Mouse (Mus musculus) stomach, embryonic 16.5 days (tissue): ENCODE measurements around the gene Aifm2. TPM values are rescaled to one million over a fixed set of nuclear protein-coding genes. Genes with fewer than 3 reads are reported as not detected.

Experiments
- ATAC-seq: fragments of 200-750 bp; cut with Nextera tagmentation; 2 replicates; pipeline ENCODE4 v1.8.0; 2017; ENCODE audit warnings: moderate number of reproducible peaks, moderate TSS enrichment; ENCODE audit not compliant: insufficient read depth, low FRiP score
- H3K27ac ChIP-seq: fragments of 300-500 bp; sonication (generic); 2 replicates; pipeline ENCODE4 v1.5.1; 2014; ENCODE audit warnings: low read length
- H3K27me3 ChIP-seq: fragments of 300-500 bp; sonication (generic); 2 replicates; pipeline ENCODE4 v1.6.1; 2014; ENCODE audit warnings: low read length, control low read depth, mixed read lengths; ENCODE audit not compliant: control insufficient read depth, insufficient read depth
- H3K36me3 ChIP-seq: fragments of 300-500 bp; sonication (generic); 2 replicates; pipeline ENCODE4 v1.6.1; 2014; ENCODE audit warnings: low read length; ENCODE audit not compliant: control insufficient read depth, insufficient read depth
- H3K4me1 ChIP-seq: fragments of 300-500 bp; sonication (generic); 2 replicates; pipeline ENCODE4 v1.6.1; 2014; ENCODE audit warnings: low read length, control low read depth, mixed read lengths; ENCODE audit not compliant: control insufficient read depth, insufficient read depth
- H3K4me2 ChIP-seq: fragments of 300-500 bp; sonication (generic); 2 replicates; pipeline ENCODE4 v1.6.1; 2014; ENCODE audit warnings: low read depth, low read length, mixed read lengths
- H3K4me3 ChIP-seq: fragments of 300-500 bp; sonication (generic); replicated peaks from 2 replicates; pipeline ENCODE4 v1.5.1; 2014; ENCODE audit warnings: mild to moderate bottlenecking, low read length
- H3K9ac ChIP-seq: fragments of 300-500 bp; sonication (generic); 2 replicates; pipeline ENCODE4 v1.6.1; 2014; ENCODE audit warnings: low read length
- H3K9me3 ChIP-seq: fragments of 300-500 bp; sonication (generic); replicated peaks from 2 replicates; pipeline ENCODE4 v1.6.1; 2016; ENCODE audit warnings: low read length, control low read depth; ENCODE audit not compliant: control insufficient read depth
- WGBS: fragments of 180-500 bp; shearing (Covaris S2); extraction: QIAGEN DNeasy Blood & Tissue Kit; methylation state at CpG from one replicate; pipeline ENCODE4 v1.1.7; 2014; 5-methylcytosine and 5-hydroxymethylcytosine counted together
- polyA plus RNA-seq: library from polyadenylated mRNA; unstranded; fragments of >200 nt; fragmentation: Nextera tagmentation; extraction: Ambion mirVana; gene quantifications from 2 replicates; pipeline ENCODE4 v1.2.1, GENCODE M21; 2015

Gene Aifm2
- polyA plus RNA-seq, 1 experiment from 2014 or later, result 16.0 TPM

DNA sequence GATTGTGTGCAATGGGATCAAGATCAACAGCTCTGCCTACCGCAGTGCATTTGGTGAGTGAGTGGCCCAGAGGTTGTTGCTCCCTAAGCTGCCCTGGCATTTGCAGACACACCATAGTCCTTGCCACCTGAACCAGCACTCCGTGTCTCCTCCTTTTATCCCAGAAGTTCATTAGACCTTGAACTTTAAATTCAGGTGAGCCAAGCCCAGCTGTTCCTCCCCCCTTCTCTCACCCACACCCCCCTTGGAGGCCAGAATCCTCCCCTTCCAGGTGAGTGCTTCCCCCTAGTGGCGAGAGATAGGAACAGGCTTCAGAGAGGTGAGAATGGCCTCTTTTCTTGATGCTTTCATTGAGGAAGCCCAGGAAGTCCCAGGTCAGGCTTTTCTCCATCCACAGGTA is 19.3 kb downstream of the Aifm2 start:
- no peak overlapping the region for H3K4me2 ChIP-seq
- H3K4me1 ChIP-seq, result no peaks in the 10 kb centered on the region
- H3K9ac ChIP-seq, result no peak overlapping the region
- H3K9me3 ChIP-seq, result no peaks in the 10 kb centered on the region
- ATAC-seq, result no peak
- H3K36me3 ChIP-seq, result peaks cover 8% of the 10 kb centered on the region; the same call in 1 of the 2 replicates
- no peak overlapping the region for H3K4me3 ChIP-seq
- no peak overlapping the region for H3K27ac ChIP-seq
- 35% methylated on average over 3 of the region's 3 CpGs for WGBS
- no peaks in the 10 kb centered on the region for H3K27me3 ChIP-seq

- H3K9ac ChIP-seq, result no peak overlapping the region
- no peaks in the 10 kb centered on the region for H3K36me3 ChIP-seq
- H3K27me3 ChIP-seq, result no peaks in the 10 kb centered on the region
- H3K27ac ChIP-seq, result no peak overlapping the region
- H3K4me2 ChIP-seq, result no peak overlapping the region
- no peaks in the 10 kb centered on the region for H3K9me3 ChIP-seq
- no peak for ATAC-seq
- 58% methylated on average over 10 of the region's 10 CpGs for WGBS
- H3K4me3 ChIP-seq, result no peak overlapping the region
- no peaks in the 10 kb centered on the region for H3K4me1 ChIP-seq
Measured at GRCm38 (mm10) chr10:61736671-61737078, 21.6 kb downstream of the Aifm2 start.

DNA sequence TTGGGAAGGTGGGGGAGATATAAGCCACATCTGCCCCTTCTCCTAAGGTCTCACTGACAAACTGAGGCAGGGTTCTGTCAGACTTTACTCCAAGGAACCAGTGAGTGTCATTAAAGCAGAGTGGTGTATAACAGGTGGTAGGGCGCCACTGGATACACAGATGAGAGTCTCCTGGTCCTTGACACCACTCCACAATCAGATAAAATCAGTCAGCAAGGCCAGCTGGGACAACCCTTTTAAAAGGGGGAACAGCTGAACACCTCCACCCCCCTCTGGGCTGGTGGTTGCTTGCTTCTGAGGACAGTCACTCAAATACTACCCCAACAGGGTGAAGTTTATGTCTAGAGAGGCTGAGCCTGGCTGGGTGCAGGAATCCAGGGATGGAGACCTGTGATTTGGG is 22.5 kb downstream of the Aifm2 start:
- Histone ChIP-seq H3K27me3 (no peaks in the 10 kb centered on the region), H3K36me3 (peaks cover 5% of the 10 kb centered on the region), H3K4me3 (no peak overlapping the region), H3K9ac (no peak overlapping the region), H3K27ac (no peak overlapping the region), H3K9me3 (no peaks in the 10 kb centered on the region), H3K4me1 (no peaks in the 10 kb centered on the region), H3K4me2 (no peak overlapping the region)
- 73% methylated on average over 1 of the region's 1 CpGs for WGBS
- no peak for ATAC-seq

GRCm38 (mm10) chr10:61738126-61738525 is 23.1 kb downstream of the Aifm2 start:
- 96% methylated on average over 4 of the region's 4 CpGs for WGBS
- no peak for ATAC-seq
- Histone ChIP-seq H3K9ac (no peak overlapping the region), H3K36me3 (peaks cover 11% of the 10 kb centered on the region), H3K4me2 (no peak overlapping the region), H3K27ac (no peak overlapping the region), H3K27me3 (no peaks in the 10 kb centered on the region), H3K4me1 (no peaks in the 10 kb centered on the region), H3K4me3 (no peak overlapping the region), H3K9me3 (no peaks in the 10 kb centered on the region)

DNA sequence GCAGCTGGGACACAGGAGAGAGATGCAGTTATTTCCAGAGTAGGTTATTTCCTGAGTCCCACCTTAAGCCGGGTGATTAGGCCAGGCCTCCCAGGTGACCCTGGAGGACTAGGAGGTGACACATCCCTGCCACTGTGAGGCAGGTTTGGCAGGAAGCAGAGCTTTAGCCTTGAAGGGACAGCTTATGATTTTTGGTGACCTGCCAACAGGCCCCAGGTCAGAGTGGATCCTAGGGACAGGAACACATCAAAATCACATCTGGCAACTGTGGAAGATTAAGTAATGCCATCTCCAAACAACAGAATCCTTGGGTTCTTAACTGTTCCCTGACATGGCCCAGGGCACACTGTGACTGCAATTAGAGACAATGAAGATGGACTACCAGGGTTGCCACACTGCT is 26.2 kb downstream of the Aifm2 start:
- H3K4me1 ChIP-seq, result no peaks in the 10 kb centered on the region
- ATAC-seq, result no peak
- WGBS, result 81% methylated on average over 1 of the region's 1 CpGs
- H3K4me3 ChIP-seq, result no peak overlapping the region
- peaks cover 6% of the 10 kb centered on the region; the same call in 1 of the 2 replicates for H3K9me3 ChIP-seq
- no peak overlapping the region for H3K4me2 ChIP-seq
- H3K27ac ChIP-seq, result no peak overlapping the region
- no peaks in the 10 kb centered on the region for H3K27me3 ChIP-seq
- H3K9ac ChIP-seq, result no peak overlapping the region
- H3K36me3 ChIP-seq, result peaks cover 30% of the 10 kb centered on the region

DNA sequence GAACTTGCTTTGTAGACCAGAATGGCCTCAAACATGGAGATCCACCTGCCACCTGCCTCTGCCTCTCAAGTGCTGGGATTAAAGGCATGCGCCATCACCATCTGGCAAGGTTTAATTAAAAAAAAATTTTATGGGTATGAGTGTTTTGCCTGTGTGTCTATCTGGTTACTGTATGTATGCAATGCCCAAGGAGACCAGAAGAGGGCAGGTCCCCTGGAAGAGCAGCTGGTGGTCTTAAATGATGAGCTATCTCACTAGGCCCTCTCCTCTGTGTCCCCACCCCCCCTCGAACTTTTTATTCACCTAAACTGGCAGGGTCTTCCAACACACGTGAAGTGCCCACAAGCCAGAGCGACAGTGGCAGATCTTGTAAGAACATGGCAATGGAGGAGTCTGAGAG is 26.8 kb downstream of the Aifm2 start:
- Histone ChIP-seq H3K9me3 (peaks cover 6% of the 10 kb centered on the region; the same call in 1 of the 2 replicates), H3K27me3 (no peaks in the 10 kb centered on the region), H3K27ac (no peak overlapping the region), H3K36me3 (peaks cover 30% of the 10 kb centered on the region), H3K4me3 (no peak overlapping the region), H3K9ac (no peak overlapping the region), H3K4me2 (no peak overlapping the region), H3K4me1 (no peaks in the 10 kb centered on the region)
- ATAC-seq, result no peak
- WGBS, result 86% methylated on average over 4 of the region's 4 CpGs

- no peak for ATAC-seq
- WGBS, result 93% methylated on average over 8 of the region's 8 CpGs
- H3K36me3 ChIP-seq, result peaks cover 32% of the 10 kb centered on the region
Measured at GRCm38 (mm10) chr10:61742336-61742735, 27.3 kb downstream of the Aifm2 start.

GRCm38 (mm10) chr10:61745133-61745532 is 30.1 kb downstream of the Aifm2 start:
- ATAC-seq, result no peak
- peaks cover 39% of the 10 kb centered on the region for H3K36me3 ChIP-seq
- WGBS, result 87% methylated on average over 4 of the region's 4 CpGs
- peaks cover 6% of the 10 kb centered on the region; the same call in 1 of the 2 replicates for H3K9me3 ChIP-seq
- H3K9ac ChIP-seq, result no peak overlapping the region
- H3K27ac ChIP-seq, result no peak overlapping the region
- H3K4me2 ChIP-seq, result no peak overlapping the region
- H3K27me3 ChIP-seq, result no peaks in the 10 kb centered on the region
- no peaks in the 10 kb centered on the region for H3K4me1 ChIP-seq
- no peak overlapping the region for H3K4me3 ChIP-seq

More at GRCm38 (mm10) chr10:61742336-61742735, 27.3 kb downstream of the Aifm2 start:
- Histone ChIP-seq H3K9me3 (peaks cover 6% of the 10 kb centered on the region; the same call in 1 of the 2 replicates), H3K4me1 (no peaks in the 10 kb centered on the region), H3K27me3 (no peaks in the 10 kb centered on the region), H3K9ac (no peak overlapping the region), H3K4me3 (no peak overlapping the region), H3K27ac (no peak overlapping the region), H3K4me2 (no peak overlapping the region)

- Histone ChIP-seq H3K9me3 (peaks cover 6% of the 10 kb centered on the region; the same call in 1 of the 2 replicates), H3K4me3 (no peak overlapping the region), H3K27ac (no peak overlapping the region), H3K4me2 (no peak overlapping the region), H3K36me3 (peaks cover 36% of the 10 kb centered on the region), H3K27me3 (no peaks in the 10 kb centered on the region), H3K4me1 (no peaks in the 10 kb centered on the region), H3K9ac (no peak overlapping the region)
- ATAC-seq, result no peak
- WGBS, result 96% methylated on average over 13 of the region's 13 CpGs
Measured at GRCm38 (mm10) chr10:61747302-61747701, 32.2 kb downstream of the Aifm2 start.
